Mouse (Mus musculus) heart, embryonic 15.5 days (tissue): ENCODE measurements around the gene Alx1. TPM values are rescaled to one million over a fixed set of nuclear protein-coding genes. Genes with fewer than 3 reads are reported as not detected.

ENCODE experiments used
- ATAC-seq: fragments of 200-750 bp; cut with Nextera tagmentation; replicated peaks from 2 replicates; pipeline ENCODE4 v1.8.0; 2017; ENCODE audit warnings: low read depth, moderate TSS enrichment; ENCODE audit not compliant: insufficient number of reproducible peaks, insufficient read depth, low FRiP score
- H3K27ac ChIP-seq: fragments of 300-500 bp; sonication (generic); 2 replicates; pipeline ENCODE4 v1.5.1; 2015; ENCODE audit warnings: mild to moderate bottlenecking, inconsistent platforms
- H3K27me3 ChIP-seq: fragments of 300-500 bp; sonication (generic); 2 replicates; pipeline ENCODE4 v1.6.1; 2015; ENCODE audit warnings: inconsistent platforms
- H3K36me3 ChIP-seq: fragments of 300-500 bp; sonication (generic); 2 replicates; pipeline ENCODE4 v1.6.1; 2015; ENCODE audit warnings: mild to moderate bottlenecking, inconsistent platforms
- H3K4me1 ChIP-seq: fragments of 300-500 bp; sonication (generic); replicated peaks from 2 replicates; pipeline ENCODE4 v1.6.1; 2015; ENCODE audit warnings: inconsistent platforms
- H3K4me2 ChIP-seq: fragments of 300-500 bp; sonication (generic); 2 replicates; pipeline ENCODE4 v1.6.1; 2015; ENCODE audit warnings: inconsistent platforms, mild to moderate bottlenecking, moderate library complexity
- H3K4me3 ChIP-seq: fragments of 300-500 bp; sonication (generic); 2 replicates; pipeline ENCODE4 v1.5.1; 2015; ENCODE audit warnings: mild to moderate bottlenecking, inconsistent platforms
- H3K9ac ChIP-seq: fragments of 300-500 bp; sonication (generic); 2 replicates; pipeline ENCODE4 v1.6.1; 2015; ENCODE audit warnings: mild to moderate bottlenecking, inconsistent platforms
- H3K9me3 ChIP-seq: fragments of 300-500 bp; sonication (generic); replicated peaks from 2 replicates; pipeline ENCODE4 v1.6.1; 2016; ENCODE audit warnings: inconsistent platforms
- WGBS: fragments of 180-500 bp; shearing (Covaris S2); methylation state at CpG from one replicate; pipeline ENCODE4 v1.1.7; 2015; ENCODE audit warnings: mixed read lengths; 5-methylcytosine and 5-hydroxymethylcytosine counted together
- polyA plus RNA-seq: library from polyadenylated mRNA; unstranded; fragments of >200 nt; fragmentation: Nextera tagmentation; extraction: Ambion mirVana; gene quantifications from 2 replicates; pipeline ENCODE4 v1.2.1, GENCODE M21; 2015

Gene Alx1
- 0.34 and 0.67 TPM in 2 replicates for polyA plus RNA-seq

DNA sequence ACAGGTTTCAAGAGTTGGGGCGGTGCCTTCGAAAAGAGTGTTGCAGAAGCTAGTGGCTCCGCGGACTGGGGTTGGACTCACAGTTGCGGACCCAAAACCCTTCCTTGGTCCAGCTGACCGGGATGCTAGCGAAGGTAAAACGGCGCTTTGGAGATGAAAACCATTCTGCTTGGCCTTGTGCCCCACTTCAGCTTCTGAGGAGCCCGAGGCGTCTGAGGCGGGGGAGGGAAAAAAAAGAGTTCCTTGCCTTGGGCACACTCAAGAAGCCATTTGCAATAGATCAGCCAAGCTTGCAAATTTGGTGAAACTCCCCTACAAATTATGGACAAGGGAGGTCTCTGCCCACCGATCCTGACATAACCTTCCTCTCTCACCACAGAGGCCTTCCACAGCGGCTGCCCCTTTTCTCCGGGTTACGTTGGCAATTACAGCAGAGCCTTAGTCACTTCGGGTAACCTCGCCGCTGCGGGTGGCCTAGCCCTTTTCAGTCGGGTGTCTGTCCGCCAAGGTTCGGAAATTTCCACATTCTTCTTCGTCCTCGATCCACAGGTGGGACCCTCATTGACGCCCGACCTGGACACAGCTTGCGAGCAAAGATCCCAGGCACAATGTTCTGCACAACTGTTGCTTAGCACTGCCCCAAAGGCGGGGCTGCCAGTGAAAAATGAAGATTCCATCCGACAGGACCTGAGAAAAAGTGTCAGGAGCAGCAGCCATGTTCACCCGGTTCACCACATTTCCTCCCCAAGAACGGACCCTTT lies at the start of gene Alx1:
Gene Alx1, minus strand, starts transcription at position 486 of the 761 bp plus-strand sequence.
- H3K4me2 ChIP-seq, result peak within 1 kb of the TSS; percentile 76
- ATAC-seq, result no peak
- no peaks in the 10 kb centered on the region for H3K36me3 ChIP-seq
- no peaks in the 10 kb centered on the region for H3K9me3 ChIP-seq
- H3K27ac ChIP-seq, result no peak within 1 kb of the TSS
- peak within 1 kb of the TSS; percentile 48 for H3K4me3 ChIP-seq
- H3K9ac ChIP-seq, result no peak within 1 kb of the TSS
- H3K27me3 ChIP-seq, result peaks cover 85% of the 10 kb centered on the region
- 4% methylated on average over 32 of the region's 32 CpGs for whole genome bisulfite sequencing
- peaks cover 20% of the 10 kb centered on the region for H3K4me1 ChIP-seq

DNA sequence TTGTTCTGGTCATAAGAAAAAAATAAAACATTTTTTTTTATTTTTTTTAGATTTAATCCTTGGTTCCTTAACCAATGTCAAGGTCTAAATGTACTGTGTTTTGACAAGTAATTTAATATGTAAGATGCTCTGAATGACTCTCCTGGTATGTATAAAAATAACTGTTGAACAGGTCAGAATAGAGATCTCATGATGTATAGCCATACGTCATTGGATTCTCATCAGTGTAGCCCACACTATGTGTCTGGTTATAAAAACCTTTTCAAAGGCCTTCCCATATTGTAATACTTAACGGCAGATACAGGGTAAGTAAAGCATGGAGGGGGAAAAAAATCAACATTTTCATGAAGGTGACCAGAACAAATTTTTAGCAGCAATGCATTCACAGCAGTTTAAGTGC lies 19.6 kb upstream of the Alx1 start:
- Histone ChIP-seq H3K9ac (no peak overlapping the region), H3K4me2 (no peak overlapping the region), H3K27me3 (no peaks in the 10 kb centered on the region), H3K36me3 (no peaks in the 10 kb centered on the region), H3K4me3 (no peak overlapping the region), H3K9me3 (no peaks in the 10 kb centered on the region), H3K27ac (no peak overlapping the region), H3K4me1 (no peaks in the 10 kb centered on the region)
- no peak for ATAC-seq
- 81% methylated on average over 2 of the region's 2 CpGs for WGBS

DNA sequence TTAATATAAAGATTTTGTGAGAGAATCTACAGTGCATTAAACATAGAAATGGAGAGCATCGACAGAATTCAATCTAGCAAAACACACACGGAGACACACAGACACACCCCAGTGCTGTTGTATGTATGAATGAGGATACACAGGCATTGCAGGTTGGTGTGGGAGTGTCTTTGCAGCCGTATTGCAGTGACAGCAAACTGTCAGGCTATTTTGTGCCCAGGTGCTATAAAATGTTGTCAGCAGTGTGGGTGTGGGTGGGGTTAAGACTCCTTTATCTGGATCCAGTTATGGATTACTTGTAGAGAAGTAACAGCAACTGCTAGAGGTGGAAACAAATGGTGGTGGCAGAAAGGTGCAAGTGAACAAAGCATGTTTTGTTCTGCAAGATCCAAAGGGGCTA lies 16.6 kb upstream of the Alx1 start:
- ATAC-seq, result no peak
- Histone ChIP-seq H3K9me3 (no peaks in the 10 kb centered on the region), H3K27me3 (no peaks in the 10 kb centered on the region), H3K27ac (no peak overlapping the region), H3K4me3 (no peak overlapping the region), H3K36me3 (no peaks in the 10 kb centered on the region), H3K4me2 (no peak overlapping the region), H3K9ac (no peak overlapping the region), H3K4me1 (no peaks in the 10 kb centered on the region)
- 58% methylated on average over 3 of the region's 3 CpGs for whole genome bisulfite sequencing

DNA sequence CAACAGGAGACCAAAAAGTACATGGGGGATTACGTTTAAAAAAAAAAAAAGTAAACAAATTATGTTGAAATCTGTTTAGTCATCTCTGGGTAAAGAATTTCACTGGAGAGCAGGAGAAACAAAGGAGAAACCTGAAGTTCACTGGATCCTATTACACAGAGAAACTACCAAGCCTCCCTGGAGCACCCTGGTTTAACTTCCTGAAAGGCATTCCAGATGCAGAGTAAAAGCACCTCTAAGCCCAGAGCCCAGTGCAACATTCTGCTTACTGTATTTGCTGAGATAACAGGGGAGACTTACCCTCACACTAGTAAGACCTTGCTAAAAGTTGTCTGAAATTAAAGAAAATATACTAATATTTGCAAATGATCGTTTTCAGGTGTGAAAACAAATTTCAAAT lies 15.0 kb upstream of the Alx1 start:
- H3K4me1 ChIP-seq, result no peaks in the 10 kb centered on the region

DNA sequence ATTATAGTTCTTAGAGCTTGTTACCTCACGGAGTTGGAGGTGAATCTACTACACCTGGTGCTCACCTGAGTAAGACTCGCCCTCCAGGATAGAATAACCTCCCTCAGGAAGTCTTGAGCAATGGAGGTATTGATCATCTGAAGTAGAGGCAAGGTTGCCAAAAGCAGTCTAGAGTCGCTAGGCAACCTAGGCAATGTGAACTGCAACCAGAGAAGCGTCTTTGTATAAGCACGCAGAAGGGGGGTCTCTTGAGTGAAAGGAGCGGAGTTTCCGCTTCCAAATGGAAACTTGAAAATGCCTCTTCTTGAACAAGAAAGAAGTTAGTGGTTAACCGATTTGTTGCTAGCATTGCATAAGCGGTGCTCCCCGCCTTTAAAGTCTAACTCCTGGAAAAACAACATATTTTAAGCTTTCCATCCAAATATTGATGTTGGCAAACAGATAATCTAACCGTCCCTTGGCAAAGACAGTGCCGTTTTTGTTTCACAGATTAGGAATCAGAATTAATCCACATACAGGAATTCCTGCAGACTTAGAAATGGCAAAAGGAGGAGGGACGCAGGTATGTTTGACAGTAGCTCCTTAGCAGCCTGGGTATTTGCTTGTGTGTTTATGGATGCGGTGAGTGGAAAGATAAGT lies 5.1 kb upstream of the Alx1 start:
- Histone ChIP-seq H3K27ac (no peak overlapping the region), H3K4me1 (peaks cover 2% of the 10 kb centered on the region), H3K9me3 (no peaks in the 10 kb centered on the region), H3K4me3 (no peak overlapping the region), H3K9ac (no peak overlapping the region), H3K4me2 (no peak overlapping the region), H3K36me3 (no peaks in the 10 kb centered on the region), H3K27me3 (peaks cover 55% of the 10 kb centered on the region)
- no peak for ATAC-seq
- 4% methylated on average over 14 of the region's 14 CpGs for WGBS

More for the DNA sequence above, 15.0 kb upstream of the Alx1 start:
- Histone ChIP-seq H3K36me3 (no peaks in the 10 kb centered on the region), H3K27me3 (no peaks in the 10 kb centered on the region), H3K9ac (no peak overlapping the region), H3K4me2 (no peak overlapping the region), H3K4me3 (no peak overlapping the region), H3K27ac (no peak overlapping the region), H3K9me3 (no peaks in the 10 kb centered on the region)
- 44% methylated on average over 2 of the region's 2 CpGs for WGBS
- no peak for ATAC-seq

DNA sequence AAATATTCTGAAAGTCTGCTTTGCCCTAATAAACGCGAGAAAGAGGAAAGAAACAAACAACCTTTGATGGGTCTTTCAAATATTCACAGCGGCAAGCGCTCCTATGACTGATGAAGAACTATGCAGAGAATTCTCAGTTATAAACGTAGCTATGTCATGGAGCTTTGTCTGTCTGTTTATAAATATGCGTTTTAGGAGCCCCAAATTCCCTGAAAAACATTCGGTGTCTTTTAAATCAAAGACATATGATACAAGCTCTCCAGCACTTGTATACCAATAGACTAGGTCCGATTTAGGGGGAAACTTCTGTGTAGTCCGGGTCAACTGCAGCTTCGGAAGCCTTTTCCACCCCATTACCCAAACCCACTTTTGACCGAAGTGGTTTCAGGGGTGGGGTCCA lies 916 bp upstream of the Alx1 start:
- ATAC-seq, result no peak
- H3K4me1 ChIP-seq, result peaks cover 20% of the 10 kb centered on the region
- WGBS, result 10% methylated on average over 11 of the region's 11 CpGs

DNA sequence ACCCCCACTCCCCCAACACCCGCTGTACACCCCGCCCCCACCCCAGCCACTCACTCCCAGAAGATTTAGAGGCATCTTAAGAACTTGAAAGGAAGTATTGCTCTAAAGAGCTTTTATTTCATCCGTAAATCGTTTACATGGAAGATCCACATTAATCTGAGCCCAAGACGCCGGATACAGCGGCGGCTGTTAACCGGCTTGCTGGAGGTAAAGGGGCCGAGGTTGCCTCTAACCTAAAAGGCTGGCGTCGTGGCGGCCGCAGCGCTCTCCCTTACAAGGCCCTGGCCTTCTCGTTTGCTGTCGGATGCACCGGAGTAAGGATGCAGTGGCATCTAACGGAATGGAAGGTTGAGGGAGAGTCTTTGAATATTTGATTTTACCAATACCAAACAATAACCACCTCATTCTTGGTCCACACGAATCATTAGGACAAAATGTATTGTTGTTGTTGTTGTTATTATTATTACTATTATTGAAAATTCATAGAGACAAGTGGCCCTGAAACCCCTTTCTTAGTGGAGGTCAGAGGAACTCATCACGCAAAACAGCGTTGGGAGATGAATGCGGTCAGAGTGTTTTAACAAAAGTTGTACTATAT lies 784 bp downstream of the Alx1 start:
- H3K27ac ChIP-seq, result no peak overlapping the region

More for the DNA sequence above, 916 bp upstream of the Alx1 start:
- Histone ChIP-seq H3K4me2 (no peak overlapping the region), H3K27ac (no peak overlapping the region), H3K9me3 (no peaks in the 10 kb centered on the region), H3K36me3 (no peaks in the 10 kb centered on the region), H3K9ac (no peak overlapping the region), H3K27me3 (peaks cover 89% of the 10 kb centered on the region), H3K4me3 (no peak overlapping the region)

DNA sequence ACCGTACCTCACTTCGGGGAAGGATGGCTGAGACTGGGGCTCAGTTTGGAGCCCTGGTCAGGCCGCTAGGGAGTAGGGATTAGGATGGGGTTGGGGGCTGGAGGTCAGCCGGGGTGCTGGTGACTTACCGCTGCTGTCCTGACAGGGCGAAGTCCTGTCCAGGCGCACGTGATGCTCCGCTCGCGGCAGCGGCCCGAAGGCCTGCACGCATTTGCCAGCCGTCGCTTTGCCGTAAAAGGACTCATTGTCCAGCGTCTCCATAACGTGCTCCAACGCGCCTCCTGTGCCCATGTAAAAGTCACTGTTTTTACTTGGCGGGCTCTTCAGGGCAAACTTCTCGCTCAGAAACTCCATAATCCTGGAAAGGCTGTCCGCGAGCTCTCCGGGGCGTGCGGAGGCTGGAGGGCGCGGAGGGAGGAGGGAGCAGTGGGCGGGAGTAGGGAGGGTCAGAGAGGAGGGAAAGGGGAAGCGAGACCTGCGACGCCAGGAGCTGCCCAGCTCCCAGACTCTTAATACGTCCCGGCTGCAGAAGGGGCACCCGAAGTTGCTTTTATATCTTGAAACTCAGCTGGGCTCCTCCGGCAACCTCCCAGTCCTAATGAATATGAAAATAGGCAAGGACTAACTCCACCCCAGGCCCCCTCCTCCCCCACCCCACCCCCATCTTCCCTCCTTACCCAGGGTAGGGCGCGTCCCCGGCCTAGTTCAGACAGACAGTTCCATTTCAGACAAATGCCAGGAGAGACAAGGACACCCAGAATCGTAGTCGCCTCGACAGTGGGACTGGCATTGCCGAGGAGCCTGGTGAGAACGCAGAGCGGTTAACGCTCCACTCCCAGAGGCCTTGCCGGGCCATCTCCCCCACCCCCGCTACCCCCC lies 1.5 kb downstream of the Alx1 start:
- under 1% methylated on average over 50 of the region's 50 CpGs for WGBS
- Histone ChIP-seq H3K27ac (no peak overlapping the region), H3K36me3 (no peaks in the 10 kb centered on the region), H3K4me1 (peaks cover 20% of the 10 kb centered on the region), H3K4me2 (peak overlapping the region; percentile 76), H3K4me3 (peak overlapping the region; percentile 48), H3K9me3 (no peaks in the 10 kb centered on the region), H3K27me3 (peaks cover 82% of the 10 kb centered on the region), H3K9ac (no peak overlapping the region)
- ATAC-seq, result peak; percentile 66

More for the DNA sequence above, 784 bp downstream of the Alx1 start:
- 2% methylated on average over 23 of the region's 23 CpGs for WGBS
- peak overlapping the region; percentile 48 for H3K4me3 ChIP-seq
- ATAC-seq, result no peak
- peak overlapping the region; percentile 76 for H3K4me2 ChIP-seq
- H3K27me3 ChIP-seq, result peaks cover 80% of the 10 kb centered on the region
- H3K4me1 ChIP-seq, result peaks cover 20% of the 10 kb centered on the region
- H3K9ac ChIP-seq, result no peak overlapping the region
- no peaks in the 10 kb centered on the region for H3K36me3 ChIP-seq
- H3K9me3 ChIP-seq, result no peaks in the 10 kb centered on the region

DNA sequence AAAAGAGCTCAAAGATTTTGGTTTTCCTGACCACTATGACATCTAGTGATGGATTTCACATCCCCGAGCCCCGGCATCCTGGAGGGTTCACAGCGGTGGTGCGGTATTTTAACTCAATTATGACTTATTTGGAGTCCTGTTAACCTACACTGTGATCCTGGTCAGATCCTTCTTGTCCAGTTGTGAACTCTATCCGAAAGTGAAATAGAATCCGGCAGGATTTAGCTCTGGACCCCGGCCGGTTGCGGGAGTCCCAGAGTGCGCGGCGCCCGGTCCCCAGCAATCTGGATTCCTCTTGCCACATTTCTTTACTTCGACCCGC lies 2.1 kb downstream of the Alx1 start:
- peaks cover 76% of the 10 kb centered on the region for H3K27me3 ChIP-seq
- no peak overlapping the region for H3K27ac ChIP-seq
- no peak for ATAC-seq
- H3K9ac ChIP-seq, result no peak overlapping the region
- H3K4me3 ChIP-seq, result peak overlapping the region; percentile 48
- H3K4me1 ChIP-seq, result peaks cover 20% of the 10 kb centered on the region
- peak overlapping the region; percentile 76 for H3K4me2 ChIP-seq
- WGBS, result under 1% methylated on average over 15 of the region's 15 CpGs
- H3K9me3 ChIP-seq, result no peaks in the 10 kb centered on the region
- H3K36me3 ChIP-seq, result no peaks in the 10 kb centered on the region

DNA sequence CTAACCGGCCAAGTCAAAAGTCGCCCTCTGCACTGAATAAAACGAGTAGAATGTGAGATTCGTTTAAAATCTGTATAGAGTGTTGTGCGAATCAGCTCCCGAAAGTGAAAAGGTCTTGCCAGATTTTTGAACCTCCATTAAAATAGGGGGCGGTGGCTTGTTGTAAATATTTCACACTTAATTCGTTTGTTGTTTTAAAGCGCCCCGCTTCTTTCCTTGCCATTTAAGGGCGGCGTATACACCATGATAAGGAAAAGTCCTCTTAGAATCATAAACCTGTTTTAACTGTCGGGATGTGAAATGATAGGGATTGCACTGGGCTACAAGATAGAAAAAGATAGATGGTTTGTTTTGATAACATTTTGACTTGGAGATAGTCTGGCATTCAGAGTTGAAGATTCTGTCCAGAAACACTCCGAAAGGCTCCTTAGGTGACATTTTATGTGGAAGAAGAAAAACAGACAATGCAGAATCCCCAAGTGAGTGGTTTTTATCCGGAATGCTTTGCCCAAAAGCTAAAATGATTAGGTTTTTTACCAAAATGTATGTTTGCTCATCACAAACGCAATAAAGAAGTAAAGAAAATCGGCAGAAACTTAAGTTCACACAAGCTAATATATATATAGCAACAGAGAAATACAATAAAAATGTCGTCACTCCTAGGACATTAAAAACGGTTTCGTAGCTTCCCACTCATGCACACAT lies 2.6 kb downstream of the Alx1 start:
- H3K4me2 ChIP-seq, result peak overlapping the region; percentile 76; the same call in 1 of the 2 replicates
- H3K4me1 ChIP-seq, result peaks cover 20% of the 10 kb centered on the region
- no peak for ATAC-seq
- H3K36me3 ChIP-seq, result no peaks in the 10 kb centered on the region
- no peaks in the 10 kb centered on the region for H3K9me3 ChIP-seq
- no peak overlapping the region for H3K9ac ChIP-seq
- H3K27ac ChIP-seq, result no peak overlapping the region
- H3K27me3 ChIP-seq, result peaks cover 70% of the 10 kb centered on the region
- WGBS, result 2% methylated on average over 20 of the region's 20 CpGs
- peak overlapping the region; percentile 48 for H3K4me3 ChIP-seq
